Mouse (Mus musculus): Measurements from ENCODE around the gene Rbm4b.
"Not testable (repeated sequence)": the region's sequence is repeated elsewhere in the genome, so short reads cannot be mapped to it uniquely, and the experiment has no call there.

Rbm4b gene

GRCm38 (mm10) chr19:4810746-4811062 is 54.4 kb downstream of the Rbm4b start:
- DNase-seq (ENCODE audit: low spot score), result no peak

GRCm38 (mm10) chr19:4811063-4811908 is 55.0 kb downstream of the Rbm4b start, which contains the start of the genes Gm21992 and Rbm14:
Gene Gm21992, minus strand, starts transcription at chr19:4811612.
Gene Rbm14, minus strand, starts transcription at chr19:4811634.
- peak; percentile 99 for DNase-seq (ENCODE audit: low spot score)

- no peak for DNase-seq (ENCODE audit: low spot score)
These were observed 55.6 kb downstream of the Rbm4b start for GRCm38 (mm10) chr19:4811909-4812242.

GRCm38 (mm10) chr19:4812334-4812949 is 56.1 kb downstream of the Rbm4b start:
- not testable (repeated sequence) for DNase-seq (ENCODE audit: low spot score)

GRCm38 (mm10) chr19:4813015-4813414 is 56.7 kb downstream of the Rbm4b start:
- no peak for DNase-seq (ENCODE audit: low spot score)

Measured in yolk sac, embryonic 10.5 days (tissue).